ENCODE assay signal across 9 mouse cellular contexts in the genomic region with DNA sequence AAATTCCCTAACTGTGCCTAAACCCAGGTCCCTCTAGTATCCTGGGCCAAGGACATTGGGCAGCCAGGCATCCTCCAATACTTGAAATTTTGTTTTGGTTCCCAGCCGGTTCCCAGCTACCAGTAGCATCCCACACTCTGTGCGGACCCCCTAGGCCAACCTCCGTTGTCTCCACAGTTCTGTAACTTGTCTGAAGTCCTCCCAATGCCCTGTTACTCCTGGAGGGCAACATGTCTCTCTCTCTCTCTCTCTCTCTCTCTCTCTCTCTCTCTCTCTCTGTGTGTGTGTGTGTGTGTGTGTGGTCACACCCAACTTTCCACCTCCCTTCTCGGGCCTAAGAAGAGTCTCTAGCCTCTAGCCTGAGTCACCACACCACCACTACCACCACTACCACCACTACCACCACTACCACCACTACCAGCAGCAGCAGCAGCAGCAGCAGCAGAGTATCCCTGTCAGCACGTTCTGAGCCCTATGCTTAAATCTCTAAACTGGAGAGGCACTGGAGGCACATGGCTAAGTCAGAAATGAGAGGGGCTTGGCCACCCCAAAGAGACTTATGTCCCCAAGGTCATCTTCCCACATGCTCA. TPM values are rescaled to one million over a fixed set of nuclear protein-coding genes. Genes with fewer than 3 reads are reported as not detected.
DNase-seq lines count a peak whose midpoint lies in the region; ATAC-seq and TF ChIP-seq lines count a peak whose summit lies in the region.
"Had no signal": no experiment of that assay in that cellular context is flagged by ENCODE, and none has a peak within 500 bp of the region (broad histone marks: within the 10 kb centered on the region; RNA-seq: fewer than 3 reads in every experiment).

No protein-coding gene starts in this region.

- H3K27me3 ChIP-seq in heart, embryonic 12.5 days (replicated peaks): peaks cover 11% of the 10 kb centered on the region; the same call in 1 of the 2 replicates
- no peaks in the 10 kb centered on the region for H3K27me3 ChIP-seq in C2C12 (ENCODE audit: control insufficient read depth, insufficient read depth, insufficient read length)
- H3K27me3 ChIP-seq in forebrain, embryonic 15.5 days: peaks cover 5% of the 10 kb centered on the region; the same call in 1 of the 2 replicates
- peaks cover 29% of the 10 kb centered on the region for H3K27me3 ChIP-seq in liver, embryonic 16.5 days (ENCODE audit: control insufficient read depth, insufficient read depth, low read depth, low read length)

- H3K4me2 ChIP-seq in heart, embryonic 12.5 days: peak overlapping the region; percentile 85
- peak overlapping the region; percentile 47 for H3K4me2 ChIP-seq in forebrain, embryonic 15.5 days (replicated peaks)
- peak overlapping the region; percentile 47 for H3K4me2 ChIP-seq in liver, embryonic 16.5 days (ENCODE audit: low read depth, low read length)

- WGBS in heart, embryonic 12.5 days: 21% methylated on average over 5 of the region's 5 CpGs
- 22% methylated on average over 5 of the region's 5 CpGs for WGBS in forebrain, embryonic 15.5 days
- WGBS in liver, embryonic 16.5 days (ENCODE audit: insufficient replicate concordance): 28% methylated on average over 5 of the region's 5 CpGs

- ATAC-seq in heart, embryonic 12.5 days (ENCODE audit: insufficient number of reproducible peaks, low FRiP score): no peak
- ATAC-seq in forebrain, embryonic 15.5 days (replicated peaks): 0 out of 2 replicates have a peak, but pooled peaks have one; percentile 7
- no peak for ATAC-seq in liver, embryonic 16.5 days (ENCODE audit: low read depth)

- H3K79me2 ChIP-seq in C2C12 (ENCODE audit: control insufficient read depth, insufficient read depth): peaks cover 60% of the 10 kb centered on the region

- TF ChIP-seq CTCF in C2C12 (IDR thresholded peaks at IDR 0.05; ENCODE audit: control insufficient read depth, insufficient read depth, insufficient read length): no peak

- H3K4me1 ChIP-seq in heart, embryonic 12.5 days (replicated peaks): peaks cover 37% of the 10 kb centered on the region
- peaks cover 20% of the 10 kb centered on the region for H3K4me1 ChIP-seq in forebrain, embryonic 15.5 days
- H3K4me1 ChIP-seq in liver, embryonic 16.5 days (ENCODE audit: control insufficient read depth, low read depth, low read length): peaks cover 25% of the 10 kb centered on the region

- peaks cover 34% of the 10 kb centered on the region for H3K79me3 ChIP-seq in C2C12 (ENCODE audit: low read depth)

- no peak for DNase-seq in heart, adult 9 months (ENCODE audit: low spot score in 2 of 2)
- no peak for DNase-seq in adrenal gland, postnatal 14 days
- DNase-seq in cerebellum, postnatal 4 days (ENCODE audit: low spot score in 2 of 2): no peak
- DNase-seq in spleen, adult 18-20 months: no peak
- DNase-seq: right cerebral cortex, adult 18-20 months had no signal

- H3K4me3 ChIP-seq in heart, embryonic 12.5 days: peak overlapping the region; percentile 68
- peak overlapping the region; percentile 64 for H3K4me3 ChIP-seq in C2C12 (ENCODE audit: insufficient read depth, poor library complexity, severe bottlenecking)
- peak overlapping the region; percentile 35 for H3K4me3 ChIP-seq in forebrain, embryonic 15.5 days
- peak overlapping the region; percentile 58 for H3K4me3 ChIP-seq in liver, embryonic 16.5 days (ENCODE audit: low read depth, low read length)

- H3ac ChIP-seq in C2C12 (ENCODE audit: control insufficient read depth, insufficient read length, low read depth): peak overlapping the region; percentile 84

- peak overlapping the region; percentile 100 for H3K27ac ChIP-seq in heart, embryonic 12.5 days (ENCODE audit: poor library complexity, severe bottlenecking)
- H3K27ac ChIP-seq in forebrain, embryonic 15.5 days (replicated peaks): peak overlapping the region; percentile 64
- H3K27ac ChIP-seq in liver, embryonic 16.5 days (ENCODE audit: low read length): peak overlapping the region; percentile 82

- no peaks in the 10 kb centered on the region for H3K9me3 ChIP-seq in heart, embryonic 12.5 days (replicated peaks)
- no peaks in the 10 kb centered on the region for H3K9me3 ChIP-seq in forebrain, embryonic 15.5 days
- no peaks in the 10 kb centered on the region for H3K9me3 ChIP-seq in liver, embryonic 16.5 days (replicated peaks; ENCODE audit: control insufficient read depth, low read length)

- peak overlapping the region; percentile 92 for H3K9ac ChIP-seq in heart, embryonic 12.5 days
- H3K9ac ChIP-seq in forebrain, embryonic 15.5 days (replicated peaks): peak overlapping the region; percentile 46; the same call in 1 of the 2 replicates
- peak overlapping the region; percentile 63 for H3K9ac ChIP-seq in liver, embryonic 16.5 days (ENCODE audit: low read depth, low read length)

- H3K36me3 ChIP-seq in heart, embryonic 12.5 days: no peaks in the 10 kb centered on the region; the same call in 1 of the 2 replicates
- peaks cover 10% of the 10 kb centered on the region for H3K36me3 ChIP-seq in C2C12 (ENCODE audit: control insufficient read depth, insufficient read depth)
- no peaks in the 10 kb centered on the region for H3K36me3 ChIP-seq in forebrain, embryonic 15.5 days
- no peaks in the 10 kb centered on the region for H3K36me3 ChIP-seq in liver, embryonic 16.5 days (ENCODE audit: control insufficient read depth, insufficient read depth)

TF ChIP-seq in C2C12, 6 proteins besides CTCF, POLR2A, EP300 and RAD21:
- TF ChIP-seq MAX (IDR thresholded peaks at IDR 0.05): peak; percentile 50
- TF ChIP-seq FOSL1 (IDR thresholded peaks at IDR 0.05; ENCODE audit: insufficient read depth, low read length, poor library complexity, severe bottlenecking): no peak

RNA-seq across cellular contexts. Expression of gene Rtkn, which starts 1.1 kb away (rescaled TPM):
- 20.3 and 22.0 TPM in 2 replicates for polyA plus RNA-seq in heart, embryonic 12.5 days (2016; fragmentation: Nextera tagmentation; extraction: Ambion mirVana)
- 42.1 TPM for polyA plus RNA-seq in C2C12 (2012; fragmentation: generic; extraction: Trizol)
- polyA plus RNA-seq in forebrain, embryonic 15.5 days (2015; fragmentation: Nextera tagmentation; extraction: Ambion mirVana): 6.1 and 7.0 TPM in 2 replicates
- 16.1 and 16.4 TPM in 2 replicates for polyA plus RNA-seq in liver, embryonic 16.5 days (2015; fragmentation: Nextera tagmentation; extraction: Ambion mirVana)
- 9.1 and 13.6 TPM in 2 replicates for total RNA-seq in adrenal gland, postnatal 14 days (2021)

RNA-seq across cellular contexts. Expression of gene Ino80b, which starts 11.2 kb away (rescaled TPM):
- polyA plus RNA-seq in heart, embryonic 12.5 days (2016; fragmentation: Nextera tagmentation; extraction: Ambion mirVana): 11.1 and 12.1 TPM in 2 replicates
- 33.6 TPM for polyA plus RNA-seq in C2C12 (2012; fragmentation: generic; extraction: Trizol)
- polyA plus RNA-seq in forebrain, embryonic 15.5 days (2015; fragmentation: Nextera tagmentation; extraction: Ambion mirVana): 15.6 and 16.5 TPM in 2 replicates
- polyA plus RNA-seq in liver, embryonic 16.5 days (2015; fragmentation: Nextera tagmentation; extraction: Ambion mirVana): 4.1 and 5.2 TPM in 2 replicates
- total RNA-seq in adrenal gland, postnatal 14 days (2021): 19.3 and 22.5 TPM in 2 replicates

RNA-seq across cellular contexts. Expression of gene Wbp1, which starts 15.0 kb away (rescaled TPM):
- 87.6 and 91.3 TPM in 2 replicates for polyA plus RNA-seq in heart, embryonic 12.5 days (2016; fragmentation: Nextera tagmentation; extraction: Ambion mirVana)
- polyA plus RNA-seq in C2C12 (2012; fragmentation: generic; extraction: Trizol): 82.4 TPM
- 229 and 231 TPM in 2 replicates for polyA plus RNA-seq in forebrain, embryonic 15.5 days (2015; fragmentation: Nextera tagmentation; extraction: Ambion mirVana)
- polyA plus RNA-seq in liver, embryonic 16.5 days (2015; fragmentation: Nextera tagmentation; extraction: Ambion mirVana): 27.2 and 28.3 TPM in 2 replicates
- total RNA-seq in adrenal gland, postnatal 14 days (2021): 64.5 and 69.3 TPM in 2 replicates

RNA-seq across cellular contexts. Expression of gene Wdr54, which starts 19.8 kb away (rescaled TPM):
- polyA plus RNA-seq in heart, embryonic 12.5 days (2016; fragmentation: Nextera tagmentation; extraction: Ambion mirVana): 4.2 and 6.8 TPM in 2 replicates
- polyA plus RNA-seq in C2C12 (2012; fragmentation: generic; extraction: Trizol): 9.5 TPM
- 18.3 and 18.6 TPM in 2 replicates for polyA plus RNA-seq in forebrain, embryonic 15.5 days (2015; fragmentation: Nextera tagmentation; extraction: Ambion mirVana)
- 0.39 and 0.85 TPM in 2 replicates for polyA plus RNA-seq in liver, embryonic 16.5 days (2015; fragmentation: Nextera tagmentation; extraction: Ambion mirVana)
- total RNA-seq in adrenal gland, postnatal 14 days (2021): 1.5 and 2.9 TPM in 2 replicates

RNA-seq across cellular contexts. Expression of gene 1700003E16Rik, which starts 19.8 kb away (rescaled TPM):
- polyA plus RNA-seq in heart, embryonic 12.5 days (2016; fragmentation: Nextera tagmentation; extraction: Ambion mirVana): 0.17 and 0.39 TPM in 2 replicates
- 1.1 TPM for polyA plus RNA-seq in C2C12 (2012; fragmentation: generic; extraction: Trizol)
- 5.2 and 6.9 TPM in 2 replicates for polyA plus RNA-seq in forebrain, embryonic 15.5 days (2015; fragmentation: Nextera tagmentation; extraction: Ambion mirVana)
- 0.15 and 0.30 TPM in 2 replicates for polyA plus RNA-seq in liver, embryonic 16.5 days (2015; fragmentation: Nextera tagmentation; extraction: Ambion mirVana)
- total RNA-seq in adrenal gland, postnatal 14 days (2021): 0.33 and 0.34 TPM in 2 replicates
